Mouse (Mus musculus) adrenal gland, postnatal 10 days (tissue): ENCODE measurements around the gene Myf6. TPM values are rescaled to one million over a fixed set of nuclear protein-coding genes. Genes with fewer than 3 reads are reported as not detected.

Source experiments
- microRNA-seq: library from miRNA; unstranded; fragments of <30 nt; microRNA quantifications from one replicate; pipeline ENCODE4 v1.2.0, GENCODE M21; 2021
- total RNA-seq, 2 experiments: library from RNA; stranded (reverse); gene quantifications; 2 replicates each; pipeline ENCODE4 v1.2.3; 2021

The Myf6 gene
- total RNA-seq, 2 experiments from 2014 or later, result 2.4 to 9.0 TPM

Small RNA genes lying within 50 kb of the gene (microRNA-seq; reads per million reads assigned to microRNA genes)
- gene Gm44403, result not detected

Other genes starting within 250 kb of the Myf6 start
- gene Lin7a, start 223.1 kb downstream of the Myf6 start, total RNA-seq, result 1 to 10 TPM; 1.6 to 2.3 TPM
- under 1 TPM; 0.15 to 0.48 TPM for gene Myf5, start 8.6 kb downstream of the Myf6 start, total RNA-seq
- gene Ptprq, start 225.3 kb upstream of the Myf6 start, total RNA-seq, result under 1 TPM; 0.12 to 0.18 TPM